Mouse (Mus musculus) thymus, postnatal 10 days (tissue): ENCODE measurements around the gene Prss23.

Experiments used
- DNase-seq, 2 experiments: peaks; one replicate each; pipeline ENCODE4 v3.0.0; 2021; ENCODE audit warnings: low spot score in 2 of 2

The Prss23 gene

DNA sequence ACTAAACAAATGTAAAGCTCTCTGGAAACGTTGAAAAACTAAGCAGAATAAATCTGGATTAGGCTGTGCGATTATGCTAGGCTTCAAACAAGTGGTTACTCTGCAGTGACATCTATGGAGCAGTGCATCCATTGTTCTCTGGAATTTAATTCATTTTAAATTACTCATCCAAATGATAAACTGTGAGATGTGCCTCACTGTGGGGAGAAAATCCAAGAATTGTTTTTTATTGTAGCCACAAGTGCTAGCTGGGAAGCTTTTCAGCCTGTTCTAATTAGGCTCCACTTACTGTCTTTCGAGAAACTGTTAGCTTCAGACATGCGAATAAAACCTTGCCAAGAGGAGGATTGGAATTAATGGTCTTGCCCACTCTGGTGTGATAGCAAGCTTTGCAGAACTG is 18.3 kb downstream of the Prss23 start:
- no peak for DNase-seq

DNA sequence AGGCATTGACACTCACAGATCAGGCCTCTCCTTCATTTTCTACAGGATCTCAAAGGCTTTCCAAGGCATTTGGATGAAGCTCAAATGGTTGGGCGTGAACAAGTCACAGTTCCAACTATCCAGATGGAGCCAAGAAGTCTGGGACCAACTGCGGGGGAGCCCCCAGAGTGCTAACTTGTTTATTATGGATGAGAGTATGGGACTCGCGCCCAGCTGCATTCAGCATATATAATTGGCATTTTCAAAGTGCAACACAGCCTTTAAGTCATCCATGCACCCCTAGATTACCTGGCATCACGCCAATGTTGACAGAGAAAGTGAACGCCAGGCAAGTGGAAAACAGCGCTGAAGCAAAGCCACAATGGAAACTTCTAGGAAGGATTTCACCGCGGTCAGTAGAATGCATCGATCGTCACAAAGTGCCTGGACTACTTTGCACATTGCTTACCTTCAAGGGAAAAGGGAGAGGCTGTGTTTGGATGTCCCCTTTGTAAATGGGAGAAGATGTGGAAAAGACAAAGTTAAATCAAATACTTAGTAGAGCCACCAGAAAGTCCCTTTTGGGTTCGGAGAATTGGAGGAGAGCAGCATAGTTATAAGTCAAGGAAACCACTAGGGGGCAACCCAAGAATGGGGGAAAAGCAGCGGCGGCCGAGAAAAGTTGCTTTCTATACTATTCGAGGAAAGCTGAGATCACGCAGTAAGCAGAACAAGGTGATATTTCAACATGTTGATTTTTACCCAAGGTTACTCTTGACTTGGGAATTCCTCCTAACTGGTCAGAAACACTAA is 27.3 kb downstream of the Prss23 start:
- peak in 1 of 2 experiments; percentile 22 for DNase-seq

DNA sequence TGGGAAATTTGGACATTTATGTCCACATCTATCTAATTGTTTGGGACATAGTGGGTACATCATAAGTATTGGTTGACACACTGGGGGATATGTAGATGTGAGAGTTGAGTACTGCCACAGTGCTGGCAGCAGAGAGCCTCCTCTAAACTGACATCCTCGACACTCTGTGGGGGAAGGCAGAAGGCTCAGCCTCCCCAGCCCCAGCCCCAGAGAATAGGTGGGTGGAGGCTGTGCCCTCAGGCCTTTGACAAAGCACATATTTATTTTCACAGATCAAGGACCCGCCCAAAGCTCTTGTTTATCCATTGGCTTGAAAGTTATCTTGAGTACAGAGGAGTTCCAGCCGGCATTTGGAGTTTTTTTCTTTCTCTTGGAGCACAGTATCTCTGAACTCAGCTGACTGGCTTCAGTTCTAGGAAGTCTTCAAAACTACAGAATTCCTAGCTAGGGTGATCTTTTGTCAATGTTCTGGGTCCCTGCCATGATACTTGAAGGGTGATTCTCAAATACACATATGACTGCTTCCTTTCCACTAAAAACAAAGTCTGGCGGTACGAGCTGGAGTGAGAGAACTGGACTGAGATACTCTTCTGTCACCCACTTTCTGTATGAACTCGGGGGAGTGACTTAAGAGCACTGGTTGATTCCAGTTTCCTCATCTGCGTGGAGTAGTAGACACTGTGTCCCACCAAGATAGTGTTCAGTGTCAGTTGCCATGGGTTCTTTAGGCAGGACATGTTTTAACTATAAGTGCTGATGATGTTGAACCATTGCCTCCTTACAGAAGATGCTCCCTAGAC is 43.0 kb downstream of the Prss23 start:
- no peak for DNase-seq

DNA sequence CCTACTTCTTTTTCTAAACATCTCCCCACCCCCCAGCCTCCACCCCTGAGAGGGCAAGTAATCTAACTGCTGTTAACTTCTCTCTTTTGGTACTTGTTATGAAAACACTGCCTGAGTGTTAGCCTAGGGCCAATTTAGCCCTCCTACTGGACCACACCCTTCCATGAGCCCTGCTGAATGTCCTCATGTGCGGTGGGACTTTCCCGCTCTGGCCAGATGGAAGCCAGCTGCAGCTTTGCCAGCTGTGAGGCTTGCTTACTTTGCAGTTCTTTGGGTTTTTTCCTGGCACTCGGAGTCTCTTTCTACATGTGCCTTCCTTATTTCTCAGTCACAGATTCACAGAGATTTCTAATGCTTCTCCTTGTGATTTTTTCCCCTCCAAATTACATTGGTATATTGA is 45.3 kb downstream of the Prss23 start:
- no peak for DNase-seq

DNA sequence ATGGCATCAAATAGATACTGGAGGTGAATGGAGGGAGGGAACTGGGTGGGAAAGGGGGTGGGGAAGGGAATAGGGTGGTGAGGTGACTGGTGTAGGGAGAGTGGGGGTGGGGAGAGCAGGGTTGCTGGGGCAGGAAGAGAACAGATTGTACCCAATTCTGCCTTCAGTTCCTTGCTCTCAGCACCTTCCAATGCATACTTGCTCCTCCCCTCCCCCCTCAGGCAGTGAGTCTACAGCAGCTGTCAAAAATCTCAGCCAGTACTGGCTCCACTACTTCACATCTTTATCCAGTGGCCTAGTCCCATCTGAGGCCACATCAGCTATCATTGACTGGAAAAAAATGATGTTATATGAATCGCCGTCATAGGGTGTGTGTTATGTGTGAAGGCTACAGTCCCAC is 48.5 kb downstream of the Prss23 start:
- DNase-seq, result no peak

DNA sequence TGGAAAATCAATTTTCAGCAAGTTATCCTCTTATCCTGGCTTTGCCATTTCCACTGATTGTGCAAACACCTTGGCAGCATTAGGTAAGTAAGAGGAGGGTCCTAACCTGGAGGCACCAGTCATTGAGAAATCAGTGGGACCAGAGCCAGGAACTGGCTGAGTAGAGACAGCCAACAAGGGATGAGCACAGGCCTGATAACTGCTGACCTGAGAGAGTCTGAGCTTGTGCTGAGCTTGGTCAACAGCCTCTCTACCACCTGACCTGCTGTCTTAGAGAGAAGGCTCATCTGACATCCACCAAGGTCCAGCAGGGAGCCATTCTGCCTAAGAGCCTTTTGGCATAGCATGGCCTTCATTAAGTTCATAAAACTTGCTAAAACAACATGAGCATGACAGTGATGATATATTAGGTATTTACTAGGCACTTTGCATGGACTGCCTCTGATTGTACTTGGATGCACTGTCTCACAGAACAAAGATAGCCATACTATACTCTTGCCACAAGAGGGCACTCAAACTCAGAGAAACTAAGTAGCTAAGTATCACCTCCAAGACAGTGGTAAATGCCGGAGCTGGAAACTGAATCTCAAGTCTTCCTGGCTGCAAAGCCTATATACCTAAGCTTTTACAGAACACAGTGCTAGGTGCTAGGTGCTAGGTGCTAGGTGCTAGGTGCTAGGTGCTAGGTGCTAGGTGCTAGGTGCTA is 49.5 kb downstream of the Prss23 start:
- peak in 1 of 2 experiments; percentile 15 for DNase-seq

DNA sequence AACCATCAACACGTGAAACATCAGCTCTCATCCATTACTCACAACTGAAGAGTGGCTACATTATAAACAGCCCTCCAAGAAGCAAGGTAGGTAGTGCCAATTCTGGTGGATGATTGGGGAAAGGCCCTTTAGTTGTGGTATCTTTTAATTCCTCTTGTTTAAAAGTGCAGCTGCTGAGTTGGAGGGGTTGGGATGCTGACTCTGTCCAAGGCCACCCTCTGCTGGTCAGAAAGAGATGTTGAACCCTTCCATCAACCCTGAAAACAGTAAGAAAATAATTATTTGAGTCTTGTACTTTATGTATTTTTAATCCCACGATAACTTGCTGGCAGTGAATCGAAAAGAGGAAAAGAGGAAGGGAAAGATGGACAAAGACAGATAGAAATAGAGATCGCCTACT is 53.5 kb downstream of the Prss23 start:
- DNase-seq, result no peak

DNA sequence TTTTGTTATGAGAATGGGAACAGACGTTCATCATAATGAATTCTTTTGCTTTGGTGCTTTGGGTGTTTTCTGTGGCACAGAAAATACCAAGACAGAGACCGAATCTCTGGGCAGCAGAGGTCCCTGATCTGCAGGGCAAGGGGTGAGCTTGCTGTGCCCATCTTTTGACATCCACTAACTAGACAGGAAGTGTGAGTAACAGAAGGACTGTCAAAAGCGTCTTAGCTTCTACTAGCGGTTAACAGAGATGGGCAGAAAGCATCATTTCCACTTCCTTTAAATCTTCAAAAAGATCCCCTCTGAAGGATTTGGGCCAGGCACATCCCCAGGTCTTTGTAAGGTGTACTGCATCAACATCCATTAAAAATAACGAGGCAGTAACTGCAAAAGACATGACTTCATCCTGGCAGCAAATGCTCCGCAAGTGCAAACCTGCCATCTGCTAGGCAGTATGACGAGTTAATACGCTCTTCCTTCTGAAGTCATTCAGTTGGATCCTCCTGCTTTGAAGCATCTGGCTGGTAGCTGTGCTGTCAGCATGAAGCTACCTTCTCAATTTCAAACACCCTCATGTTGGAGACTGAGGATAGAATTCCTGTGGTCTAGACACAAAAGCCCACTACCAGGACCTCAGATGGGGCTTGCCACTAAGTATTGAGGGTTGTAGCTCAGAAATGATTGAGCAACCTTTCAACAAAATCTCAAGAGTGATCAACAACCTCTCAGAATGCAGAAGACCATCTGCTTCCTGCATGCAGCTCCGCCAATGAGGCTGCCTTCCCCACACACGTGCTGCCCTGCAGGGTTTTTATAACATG is 63.0 kb downstream of the Prss23 start:
- DNase-seq, result no peak

DNA sequence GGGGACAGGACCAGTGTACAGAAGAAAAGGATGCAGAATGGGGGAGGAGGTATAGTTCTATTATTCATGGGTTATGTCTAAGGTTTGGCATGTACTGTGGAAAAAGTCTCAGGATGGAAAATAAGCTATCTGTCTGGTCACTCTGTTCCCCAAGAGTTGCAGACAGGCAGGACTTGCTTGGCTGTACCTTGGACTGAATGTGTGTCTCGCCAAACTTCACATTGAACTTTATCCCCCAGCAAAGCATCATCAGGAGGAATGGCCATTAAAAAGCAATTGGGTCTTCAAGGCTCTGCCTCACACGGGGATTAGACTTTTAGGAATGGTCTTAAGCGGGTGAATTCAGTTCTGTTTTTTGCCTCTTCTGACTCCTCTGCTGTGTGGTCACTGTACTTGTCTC is 63.7 kb downstream of the Prss23 start:
- DNase-seq, result no peak

DNA sequence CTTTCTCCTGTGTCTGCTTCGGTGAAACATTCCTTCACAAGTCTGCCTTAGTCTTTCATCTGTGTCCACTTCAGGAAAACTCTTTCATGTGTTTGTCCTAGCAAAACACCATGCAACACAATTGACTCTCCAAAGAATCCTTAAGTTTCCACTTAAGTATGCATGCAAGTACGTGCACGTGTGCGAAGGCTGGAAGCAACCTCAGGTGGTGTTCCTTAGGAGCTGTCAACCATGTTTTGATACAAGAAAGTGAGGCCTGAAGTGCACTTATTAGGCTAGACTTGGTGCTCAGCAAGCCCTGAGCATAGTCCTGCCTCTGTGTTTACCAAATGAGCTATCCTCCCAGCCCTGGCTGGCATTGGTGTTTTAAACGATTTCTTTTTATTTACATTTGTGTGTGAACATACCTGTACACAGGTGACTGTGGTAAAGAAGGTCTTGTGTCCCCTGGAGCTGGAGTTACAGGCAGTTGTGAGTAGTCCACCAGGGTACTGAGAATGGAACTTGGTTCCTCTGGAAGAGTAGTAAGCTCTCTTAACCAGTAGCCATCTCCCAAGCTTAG is 64.3 kb downstream of the Prss23 start:
- DNase-seq, result no peak

DNA sequence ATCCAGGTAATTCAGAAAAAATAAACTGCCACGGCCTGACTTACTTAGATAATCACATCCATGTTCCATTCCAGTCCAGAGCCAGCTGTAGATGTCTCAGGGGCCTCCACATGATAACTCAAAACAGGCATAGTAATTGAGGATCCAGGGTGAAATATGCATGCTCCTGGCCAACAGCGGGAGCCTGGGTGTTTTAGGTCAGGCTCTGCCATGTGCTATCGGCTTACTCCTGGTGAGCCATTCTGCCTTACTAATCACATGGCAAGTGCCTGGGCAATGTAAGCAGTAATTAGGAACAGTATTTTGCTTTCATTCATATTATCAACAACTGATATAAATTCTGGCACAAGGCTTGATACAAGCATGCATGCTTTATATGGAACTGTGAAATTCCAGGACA is 65.6 kb downstream of the Prss23 start:
- DNase-seq, result no peak

DNA sequence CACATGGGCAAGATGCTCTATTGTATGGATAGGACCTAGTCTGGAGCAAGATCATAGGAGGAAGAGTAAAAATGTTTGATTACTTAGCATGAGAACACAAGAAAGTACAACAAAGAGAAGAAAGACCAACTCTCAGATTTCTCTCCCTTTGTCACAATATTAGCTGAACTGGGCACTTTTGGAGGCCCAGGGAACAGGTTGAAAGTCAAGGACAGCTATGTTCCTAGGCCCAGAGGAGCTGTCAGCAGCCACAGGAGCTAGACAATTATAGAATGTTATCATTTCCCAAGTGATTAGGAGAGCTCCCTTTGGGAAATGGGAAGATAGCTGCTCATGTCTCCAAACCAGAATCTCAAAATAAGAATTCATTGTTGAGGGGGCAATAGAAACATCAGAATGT is 66.1 kb downstream of the Prss23 start:
- no peak for DNase-seq

DNA sequence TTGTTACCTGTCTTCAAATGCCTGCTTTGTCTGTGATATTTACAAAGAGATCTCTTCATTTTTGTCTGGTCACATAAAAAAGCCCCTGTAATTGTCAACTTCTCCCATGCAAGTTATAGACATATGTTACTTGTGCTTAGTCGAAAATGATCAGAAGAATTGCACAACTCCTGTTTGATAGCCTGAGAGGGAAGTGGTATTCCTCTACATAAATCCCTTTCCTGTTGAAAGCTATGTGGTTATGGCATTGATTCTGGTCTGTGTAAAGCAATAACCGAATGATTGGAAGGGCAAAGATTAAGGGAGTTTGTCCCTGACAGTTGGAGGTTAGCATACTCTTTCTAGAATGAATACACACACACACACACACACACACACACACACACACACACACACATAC is 67.3 kb downstream of the Prss23 start:
- DNase-seq, result no peak
